Mouse (Mus musculus) adrenal gland, adult (tissue): Measurements from ENCODE around the gene Olfr65.

Source experiments
- DNase-seq, 2 experiments: peaks; one replicate each; pipeline ENCODE4 v3.0.0; 2022 to 2023; ENCODE audit warnings: low spot score in 1 of 2; ENCODE audit not compliant: inconsistent age in 2 of 2

Olfr65 gene

GRCm38 (mm10) chr7:103903187-103903586 is at the start of gene Olfr65:
Gene Olfr65 (plus strand): TSS chr7:103903487.
- DNase-seq: no peak

GRCm38 (mm10) chr7:103854669-103855068 is 48.6 kb upstream of the Olfr65 start:
- DNase-seq: no peak

GRCm38 (mm10) chr7:103859076-103859475 is 44.2 kb upstream of the Olfr65 start:
- DNase-seq: no peak

GRCm38 (mm10) chr7:103860855-103861254 is 42.4 kb upstream of the Olfr65 start:
- DNase-seq: peak; percentile 76 to 82

- DNase-seq: no peak
These were observed 41.8 kb upstream of the Olfr65 start for GRCm38 (mm10) chr7:103861531-103861930.

GRCm38 (mm10) chr7:103865716-103866115 is 37.6 kb upstream of the Olfr65 start:
- no peak for DNase-seq

GRCm38 (mm10) chr7:103870667-103871066 is 32.6 kb upstream of the Olfr65 start:
- no peak for DNase-seq

- no peak for DNase-seq
These were observed 30.2 kb upstream of the Olfr65 start for GRCm38 (mm10) chr7:103873064-103873463.

- DNase-seq: no peak
These were observed 28.8 kb upstream of the Olfr65 start for GRCm38 (mm10) chr7:103874451-103874850.

- no peak for DNase-seq
These were observed 26.2 kb upstream of the Olfr65 start for GRCm38 (mm10) chr7:103877093-103877492.

GRCm38 (mm10) chr7:103886152-103886551 is 17.1 kb upstream of the Olfr65 start, which contains the start of gene Olfr66:
Gene Olfr66 (minus strand): TSS chr7:103886252.
- no peak for DNase-seq

- DNase-seq: no peak
These were observed 8.9 kb upstream of the Olfr65 start, which contains the start of gene Olfr64 for GRCm38 (mm10) chr7:103894385-103894784. Gene Olfr64 (minus strand): TSS chr7:103894485.

- DNase-seq: no peak
These were observed 6.8 kb downstream of the Olfr65 start for GRCm38 (mm10) chr7:103910047-103910446.

- DNase-seq: peak in 1 of 2 experiments; percentile 26
These were observed 9.8 kb downstream of the Olfr65 start for GRCm38 (mm10) chr7:103912969-103913511.

- no peak for DNase-seq
These were observed 12.1 kb downstream of the Olfr65 start for GRCm38 (mm10) chr7:103915338-103915737.

GRCm38 (mm10) chr7:103928525-103928924 is 25.2 kb downstream of the Olfr65 start, which contains the start of gene Olfr631:
Gene Olfr631 (plus strand): TSS chr7:103928825.
- DNase-seq: no peak

- DNase-seq: no peak
These were observed 31.0 kb downstream of the Olfr65 start, which contains the start of gene Olfr632 for GRCm38 (mm10) chr7:103934264-103934663. Gene Olfr632 (plus strand): TSS chr7:103934347.

GRCm38 (mm10) chr7:103942730-103943129 is 39.4 kb downstream of the Olfr65 start:
- peak; percentile 14 to 63 for DNase-seq

- peak in 1 of 2 experiments; percentile 7 for DNase-seq
These were observed 40.9 kb downstream of the Olfr65 start, which contains the start of gene Olfr633 for GRCm38 (mm10) chr7:103944137-103944536. Gene Olfr633 (plus strand): TSS chr7:103944437.
